Mouse (Mus musculus) stomach, postnatal 0 days (tissue): Measurements from ENCODE around the gene Tmsb10.

Experiments
- CTCF ChIP-seq: IDR thresholded peaks from 2 replicates; pipeline ENCODE4 v1.5.1; 2016; ENCODE audit warnings: antibody characterized with exemption, low read depth, mild to moderate bottlenecking, moderate library complexity
- EP300 ChIP-seq: optimal IDR thresholded peaks from 2 replicates; pipeline ENCODE3; 2016; ENCODE audit warnings: antibody characterized with exemption

DNA sequence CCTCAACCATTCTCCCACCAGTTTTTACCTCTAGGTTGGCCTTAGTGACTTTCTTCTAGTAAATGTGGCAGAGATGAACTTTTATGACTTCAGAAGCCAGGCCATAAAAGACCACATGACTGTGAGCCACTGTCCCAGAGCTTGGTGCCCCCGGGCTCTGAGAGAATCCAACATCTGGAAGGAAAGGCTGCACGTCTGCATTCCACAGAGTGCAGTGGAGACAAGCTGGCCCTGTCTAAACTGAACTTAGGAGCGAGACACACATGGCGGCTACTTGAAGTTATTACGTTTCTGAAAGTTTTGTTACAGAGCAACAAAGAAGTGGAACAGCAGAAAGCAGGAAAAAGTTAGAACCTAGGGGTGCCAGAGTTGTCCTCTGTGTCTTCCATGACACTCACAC is 2.1 kb upstream of the Tmsb10 start:
- TF ChIP-seq CTCF (no peak), EP300 (no peak)
